Mouse (Mus musculus) heart, embryonic 12.5 days (tissue): Measurements from ENCODE around the gene Dpp7. TPM values are rescaled to one million over a fixed set of nuclear protein-coding genes. Genes with fewer than 3 reads are reported as not detected.

Source experiments
- ATAC-seq: fragments of 200-750 bp; cut with Nextera tagmentation; 2 replicates; pipeline ENCODE4 v1.8.0; 2017; ENCODE audit warnings: moderate TSS enrichment, moderate library complexity; ENCODE audit not compliant: insufficient number of reproducible peaks, low FRiP score
- H3K27ac ChIP-seq: fragments of 300-500 bp; sonication (generic); 2 replicates; pipeline ENCODE4 v1.5.1; 2016; ENCODE audit warnings: mild to moderate bottlenecking, moderate library complexity; ENCODE audit not compliant: poor library complexity, severe bottlenecking
- H3K27me3 ChIP-seq: fragments of 300-500 bp; sonication (generic); replicated peaks from 2 replicates; pipeline ENCODE4 v1.6.1; 2016; ENCODE audit warnings: mild to moderate bottlenecking, moderate library complexity
- H3K36me3 ChIP-seq: fragments of 300-500 bp; sonication (generic); 2 replicates; pipeline ENCODE4 v1.6.1; 2016; ENCODE audit warnings: mild to moderate bottlenecking, moderate library complexity
- H3K4me1 ChIP-seq: fragments of 300-500 bp; sonication (generic); replicated peaks from 2 replicates; pipeline ENCODE4 v1.6.1; 2016; ENCODE audit warnings: mild to moderate bottlenecking
- H3K4me2 ChIP-seq: fragments of 300-500 bp; sonication (generic); 2 replicates; pipeline ENCODE4 v1.6.1; 2016; ENCODE audit warnings: mild to moderate bottlenecking, moderate library complexity
- H3K4me3 ChIP-seq: fragments of 300-500 bp; sonication (generic); 2 replicates; pipeline ENCODE4 v1.5.1; 2016; ENCODE audit warnings: mild to moderate bottlenecking
- H3K9ac ChIP-seq: fragments of 300-500 bp; sonication (generic); 2 replicates; pipeline ENCODE4 v1.6.1; 2016; ENCODE audit warnings: mild to moderate bottlenecking, moderate library complexity
- H3K9me3 ChIP-seq: fragments of 300-500 bp; sonication (generic); replicated peaks from 2 replicates; pipeline ENCODE4 v1.6.1; 2016; ENCODE audit warnings: mild to moderate bottlenecking, moderate library complexity
- WGBS: fragments of 180-500 bp; shearing (Covaris S2); methylation state at CpG from one replicate; pipeline ENCODE4 v1.1.7; 2016; 5-methylcytosine and 5-hydroxymethylcytosine counted together
- polyA plus RNA-seq: library from polyadenylated mRNA; unstranded; fragments of >200 nt; fragmentation: Nextera tagmentation; extraction: Ambion mirVana; gene quantifications from 2 replicates; pipeline ENCODE4 v1.2.1, GENCODE M21; 2016

Gene Dpp7
- polyA plus RNA-seq, 1 experiment from 2014 or later, result 11.3 TPM

GRCm38 (mm10) chr2:25365091-25365761, 9.1 kb upstream of the Dpp7 start, which contains the start of gene Uap1l1:
Gene Uap1l1 (minus strand): TSS chr2:25365682.
- peak within 1 kb of the TSS; percentile 77 for H3K9ac ChIP-seq
- no peak within 1 kb of the TSS for H3K27ac ChIP-seq
- H3K4me1 ChIP-seq, result peaks cover 4% of the 10 kb centered on the region; the same call in 1 of the 2 replicates
- 0 out of 2 replicates have a peak, but pooled peaks cover 6% of the 10 kb centered on the region for H3K36me3 ChIP-seq
- H3K27me3 ChIP-seq, result peaks cover 44% of the 10 kb centered on the region
- ATAC-seq, result peak; percentile 84
- peak within 1 kb of the TSS; percentile 99 for H3K4me2 ChIP-seq
- no peaks in the 10 kb centered on the region for H3K9me3 ChIP-seq
- WGBS, result under 1% methylated on average over 46 of the region's 54 CpGs
- H3K4me3 ChIP-seq, result peak within 1 kb of the TSS; percentile 67

DNA sequence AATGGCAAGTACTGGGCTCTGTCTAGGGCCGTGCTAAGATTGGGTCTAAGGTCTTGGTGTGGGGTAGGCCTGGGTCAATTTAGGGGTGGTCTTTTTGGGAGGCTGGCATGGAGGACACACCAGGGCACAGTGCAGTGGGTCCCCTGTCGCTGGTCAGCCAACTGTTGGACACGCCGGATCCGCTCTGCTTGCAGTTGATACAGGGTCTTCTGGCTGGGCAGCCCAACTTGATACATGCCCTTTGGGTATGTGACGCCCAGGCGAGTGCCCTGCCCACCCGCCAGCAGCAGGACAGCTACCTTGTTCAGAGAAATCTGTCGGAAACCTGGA, 8.6 kb upstream of the Dpp7 start:
- WGBS, result 26% methylated on average over 9 of the region's 9 CpGs
- no peak overlapping the region for H3K27ac ChIP-seq

DNA sequence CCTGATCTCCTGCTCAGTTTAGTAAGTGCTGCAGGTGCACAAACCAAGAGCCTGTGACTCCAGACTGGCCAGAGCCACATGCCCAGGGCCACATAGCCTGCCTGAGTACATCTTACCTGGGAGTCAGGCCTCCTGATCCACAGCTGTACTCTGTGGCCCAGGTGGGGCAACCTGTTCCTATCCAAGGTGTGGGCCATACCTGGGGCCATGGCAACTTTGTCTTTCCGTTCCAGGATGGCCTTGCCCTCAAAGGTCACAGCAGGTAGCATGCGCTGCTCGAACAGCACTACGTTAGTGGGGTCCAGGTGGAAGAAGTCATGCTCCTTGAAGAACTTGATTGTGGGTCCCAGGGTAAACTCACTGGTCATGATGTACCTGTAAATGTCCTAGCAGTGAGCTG, 8.2 kb upstream of the Dpp7 start:
- Histone ChIP-seq H3K27me3 (peaks cover 39% of the 10 kb centered on the region), H3K27ac (no peak overlapping the region), H3K36me3 (0 out of 2 replicates have a peak, but pooled peaks cover 6% of the 10 kb centered on the region), H3K4me1 (peaks cover 4% of the 10 kb centered on the region; the same call in 1 of the 2 replicates), H3K4me3 (peak overlapping the region; percentile 67; the same call in 1 of the 2 replicates), H3K9ac (no peak overlapping the region), H3K9me3 (no peaks in the 10 kb centered on the region), H3K4me2 (peak overlapping the region; percentile 99; the same call in 1 of the 2 replicates)
- ATAC-seq, result 0 out of 2 replicates have a peak, but pooled peaks have one; percentile 3
- 86% methylated on average over 4 of the region's 4 CpGs for WGBS

More for the DNA sequence above, 8.6 kb upstream of the Dpp7 start:
- peak overlapping the region; percentile 99 for H3K4me2 ChIP-seq
- peak overlapping the region; percentile 77 for H3K9ac ChIP-seq
- H3K36me3 ChIP-seq, result 0 out of 2 replicates have a peak, but pooled peaks cover 6% of the 10 kb centered on the region
- H3K4me3 ChIP-seq, result peak overlapping the region; percentile 67
- H3K27me3 ChIP-seq, result peaks cover 40% of the 10 kb centered on the region
- ATAC-seq, result 0 out of 2 replicates have a peak, but pooled peaks have one; percentile 3
- peaks cover 4% of the 10 kb centered on the region; the same call in 1 of the 2 replicates for H3K4me1 ChIP-seq
- no peaks in the 10 kb centered on the region for H3K9me3 ChIP-seq

DNA sequence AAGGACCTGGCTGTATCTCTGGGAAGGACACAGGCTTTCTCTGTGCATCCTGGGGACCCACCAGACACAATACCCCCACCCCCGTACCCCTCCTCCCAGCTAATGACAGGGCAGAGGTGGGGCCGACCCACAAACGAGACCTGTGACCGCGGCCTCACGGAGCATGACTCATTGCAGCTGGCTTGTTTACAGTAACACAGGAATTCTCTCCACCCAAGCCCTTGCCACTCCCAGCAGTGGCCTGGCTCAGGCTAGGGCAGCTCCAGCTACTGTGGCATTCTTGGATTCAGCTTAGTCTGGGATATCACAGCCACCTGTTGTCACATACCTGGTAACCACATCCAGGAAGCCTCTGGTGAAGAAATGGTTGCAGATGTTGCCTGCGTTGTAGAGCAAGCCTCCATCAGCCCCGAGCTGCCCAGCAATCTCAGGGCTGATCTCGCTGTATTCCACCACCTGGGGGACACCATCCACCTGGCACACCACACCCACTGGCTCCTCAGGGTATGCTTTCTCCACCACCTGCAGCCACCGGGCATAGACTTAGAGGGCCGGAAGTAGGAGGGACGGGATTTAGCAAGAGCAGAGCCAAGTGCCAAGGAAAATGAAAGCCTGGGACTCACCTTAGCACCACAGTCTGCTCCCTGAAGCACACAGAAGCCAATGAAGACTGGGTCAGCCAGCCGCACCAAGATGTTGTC, 7.5 kb upstream of the Dpp7 start:
- Histone ChIP-seq H3K9me3 (no peaks in the 10 kb centered on the region), H3K27me3 (peaks cover 35% of the 10 kb centered on the region), H3K27ac (no peak overlapping the region), H3K9ac (no peak overlapping the region), H3K4me3 (no peak overlapping the region), H3K36me3 (0 out of 2 replicates have a peak, but pooled peaks cover 6% of the 10 kb centered on the region), H3K4me1 (peaks cover 4% of the 10 kb centered on the region; the same call in 1 of the 2 replicates), H3K4me2 (no peak overlapping the region)
- ATAC-seq, result no peak
- WGBS, result 58% methylated on average over 13 of the region's 13 CpGs

- H3K9me3 ChIP-seq, result no peaks in the 10 kb centered on the region
- ATAC-seq, result no peak
- 67% methylated on average over 4 of the region's 4 CpGs for WGBS
- no peak overlapping the region for H3K4me2 ChIP-seq
- H3K4me3 ChIP-seq, result no peak overlapping the region
- 0 out of 2 replicates have a peak, but pooled peaks cover 6% of the 10 kb centered on the region for H3K36me3 ChIP-seq
- H3K27me3 ChIP-seq, result peaks cover 27% of the 10 kb centered on the region
- H3K4me1 ChIP-seq, result peaks cover 14% of the 10 kb centered on the region
- H3K27ac ChIP-seq, result no peak overlapping the region
- no peak overlapping the region for H3K9ac ChIP-seq
Measured at GRCm38 (mm10) chr2:25359848-25360247, 3.7 kb upstream of the Dpp7 start.

GRCm38 (mm10) chr2:25355419-25356066, 616 bp downstream of the Dpp7 start:
- peak overlapping the region; percentile 57 for H3K4me3 ChIP-seq
- H3K9me3 ChIP-seq, result no peaks in the 10 kb centered on the region
- peaks cover 32% of the 10 kb centered on the region for H3K36me3 ChIP-seq
- H3K4me2 ChIP-seq, result peak overlapping the region; percentile 81
- H3K9ac ChIP-seq, result peak overlapping the region; percentile 70; the same call in 1 of the 2 replicates
- ATAC-seq, result no peak
- WGBS, result 30% methylated on average over 18 of the region's 18 CpGs
- no peak overlapping the region for H3K27ac ChIP-seq
- no peaks in the 10 kb centered on the region for H3K27me3 ChIP-seq
- peaks cover 14% of the 10 kb centered on the region for H3K4me1 ChIP-seq

DNA sequence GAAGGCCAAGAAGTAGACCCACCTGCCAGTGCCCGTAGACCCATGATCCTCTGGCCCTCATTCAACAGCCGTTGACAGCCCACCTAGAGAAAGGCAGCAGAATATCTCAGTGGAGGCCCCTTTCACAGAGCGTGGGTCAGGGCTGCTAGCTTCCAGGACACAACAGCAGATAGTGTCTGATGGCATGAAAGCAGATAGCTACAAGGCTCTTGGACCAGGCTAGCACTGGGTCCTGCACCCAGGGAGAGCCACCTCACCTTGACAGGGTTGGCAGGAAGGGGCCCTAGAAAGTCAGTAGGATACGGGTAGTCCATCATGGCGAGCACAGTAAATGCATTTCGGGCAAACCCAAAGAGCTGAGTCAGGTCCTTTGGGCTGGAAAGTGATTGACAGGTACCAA, 1.9 kb downstream of the Dpp7 start:
- WGBS, result 81% methylated on average over 6 of the region's 6 CpGs
- Histone ChIP-seq H3K4me1 (peaks cover 14% of the 10 kb centered on the region), H3K9me3 (no peaks in the 10 kb centered on the region), H3K36me3 (peaks cover 45% of the 10 kb centered on the region), H3K9ac (no peak overlapping the region), H3K4me2 (no peak overlapping the region), H3K4me3 (no peak overlapping the region), H3K27ac (no peak overlapping the region), H3K27me3 (no peaks in the 10 kb centered on the region)
- ATAC-seq, result no peak

DNA sequence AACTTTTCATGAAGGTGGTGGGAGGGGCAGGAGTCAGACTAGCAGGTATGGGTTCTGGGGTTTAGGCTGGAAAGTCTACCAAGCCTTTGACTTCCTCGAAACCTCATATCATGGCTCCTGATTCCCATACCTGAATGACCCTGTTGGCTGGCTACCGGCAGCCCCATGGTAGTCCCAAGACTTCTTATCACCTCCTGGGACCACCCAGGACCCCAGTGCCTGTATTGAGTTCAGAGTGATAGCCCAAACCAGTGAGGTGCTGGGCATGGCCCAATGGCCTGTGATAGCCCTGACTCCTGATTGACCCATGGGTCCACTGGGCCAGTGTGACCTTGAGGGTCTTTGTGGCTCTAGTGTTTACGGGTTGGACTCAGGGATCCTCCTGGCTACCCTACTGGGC, 5.5 kb downstream of the Dpp7 start:
- no peak overlapping the region for H3K9ac ChIP-seq
- H3K9me3 ChIP-seq, result no peaks in the 10 kb centered on the region
- H3K4me3 ChIP-seq, result no peak overlapping the region
- 96% methylated on average over 3 of the region's 3 CpGs for WGBS
- H3K27ac ChIP-seq, result no peak overlapping the region
- no peak for ATAC-seq
- H3K27me3 ChIP-seq, result no peaks in the 10 kb centered on the region
- peaks cover 78% of the 10 kb centered on the region for H3K36me3 ChIP-seq
- H3K4me2 ChIP-seq, result no peak overlapping the region
- H3K4me1 ChIP-seq, result peaks cover 6% of the 10 kb centered on the region

- Histone ChIP-seq H3K36me3 (peaks cover 90% of the 10 kb centered on the region), H3K4me1 (no peaks in the 10 kb centered on the region), H3K27me3 (no peaks in the 10 kb centered on the region), H3K4me3 (no peak overlapping the region), H3K4me2 (no peak overlapping the region), H3K27ac (no peak overlapping the region), H3K9me3 (no peaks in the 10 kb centered on the region), H3K9ac (no peak overlapping the region)
- no peak for ATAC-seq
- 88% methylated on average over 4 of the region's 4 CpGs for WGBS
Measured at GRCm38 (mm10) chr2:25349499-25349898, 6.7 kb downstream of the Dpp7 start.

DNA sequence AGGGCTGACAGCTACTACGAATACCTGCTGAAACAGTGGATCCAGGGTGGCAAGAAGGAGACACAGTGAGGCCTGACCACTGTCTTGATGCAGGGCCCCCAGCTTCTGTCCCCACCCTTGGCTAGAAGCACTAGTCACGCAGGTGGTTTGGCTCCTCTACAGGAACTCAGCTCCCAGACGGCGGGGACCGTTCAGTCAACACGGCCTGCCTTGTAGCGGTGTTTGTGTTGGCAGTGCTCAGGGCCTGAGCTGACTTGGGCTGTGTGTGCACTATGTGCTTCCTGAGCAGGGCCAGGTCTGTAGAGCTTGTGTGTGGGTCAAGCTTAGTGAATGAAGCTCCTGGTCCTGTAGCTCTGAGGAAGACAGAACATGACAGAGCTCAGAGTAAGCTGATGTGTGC, 8.0 kb downstream of the Dpp7 start:
- no peak for ATAC-seq
- 89% methylated on average over 7 of the region's 7 CpGs for WGBS
- H3K9me3 ChIP-seq, result no peaks in the 10 kb centered on the region

GRCm38 (mm10) chr2:25338303-25338702, 17.9 kb downstream of the Dpp7 start:
- peaks cover 90% of the 10 kb centered on the region for H3K36me3 ChIP-seq
- no peak overlapping the region for H3K4me2 ChIP-seq
- H3K9me3 ChIP-seq, result no peaks in the 10 kb centered on the region
- WGBS, result 89% methylated on average over 6 of the region's 6 CpGs
- H3K9ac ChIP-seq, result no peak overlapping the region
- H3K4me1 ChIP-seq, result peaks cover 7% of the 10 kb centered on the region
- no peak for ATAC-seq
- H3K27ac ChIP-seq, result no peak overlapping the region
- H3K27me3 ChIP-seq, result no peaks in the 10 kb centered on the region
- no peak overlapping the region for H3K4me3 ChIP-seq

More for the DNA sequence above, 8.0 kb downstream of the Dpp7 start:
- Histone ChIP-seq H3K4me2 (no peak overlapping the region), H3K4me1 (no peaks in the 10 kb centered on the region), H3K27ac (no peak overlapping the region), H3K36me3 (peaks cover 97% of the 10 kb centered on the region), H3K27me3 (no peaks in the 10 kb centered on the region), H3K9ac (no peak overlapping the region), H3K4me3 (no peak overlapping the region)
